Mouse (Mus musculus): ENCODE measurements around the gene Esf1. TPM values are rescaled to one million over a fixed set of nuclear protein-coding genes. Genes with fewer than 3 reads are reported as not detected.

Gene Esf1
- polyA plus RNA-seq, 1 experiment from 2014 or later: 29.1 TPM

DNA sequence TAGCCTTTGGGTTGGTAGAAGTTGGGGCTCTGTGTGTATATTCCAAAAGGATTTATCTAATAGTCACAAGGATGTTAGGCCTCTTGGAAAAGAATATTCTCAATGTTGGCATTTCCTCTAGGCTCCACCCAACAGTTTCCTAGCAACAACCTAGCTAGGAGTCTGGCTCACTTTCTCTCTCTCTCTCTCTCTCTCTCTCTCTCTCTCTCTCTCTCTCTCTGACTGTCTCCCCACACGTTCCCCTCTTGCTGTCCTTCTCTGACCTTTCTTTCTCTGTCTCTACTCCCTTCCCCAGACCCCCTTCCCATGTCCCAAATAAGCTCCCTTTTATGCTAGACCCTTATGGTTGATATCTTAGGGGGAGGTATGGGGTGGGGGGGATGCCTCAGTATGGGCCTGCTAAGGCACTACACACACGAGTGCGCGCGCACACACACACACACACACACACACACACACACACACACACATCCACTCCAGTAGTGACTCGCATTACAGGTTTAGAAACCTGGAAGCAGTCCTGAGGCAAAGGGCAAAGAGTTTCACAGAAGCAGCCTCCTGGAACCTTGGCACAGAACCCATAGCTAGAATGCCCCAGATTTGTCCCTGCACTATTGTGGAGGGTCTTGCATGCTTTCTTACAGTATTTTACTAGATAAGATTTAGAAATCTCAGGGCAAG, 91.6 kb downstream of the Esf1 start:
- H3K9ac ChIP-seq (ENCODE audit: low read length): no peak overlapping the region
- H3K4me1 ChIP-seq (ENCODE audit: control insufficient read depth, insufficient read depth, low read length): no peaks in the 10 kb centered on the region
- DNase-seq (ENCODE audit: low spot score, missing footprints): no peak
- H3K27ac ChIP-seq (ENCODE audit: low read depth, low read length): no peak overlapping the region
- no peak overlapping the region for H3K4me3 ChIP-seq (ENCODE audit: low read depth, low read length)
- no peaks in the 10 kb centered on the region for H3K9me3 ChIP-seq (ENCODE audit: control insufficient read depth, low read length)
- 61% methylated on average over 6 of the region's 6 CpGs for WGBS
- ATAC-seq (ENCODE audit: low FRiP score): no peak
- no peaks in the 10 kb centered on the region for H3K36me3 ChIP-seq (ENCODE audit: control insufficient read depth, insufficient read depth, low read length)
- H3K27me3 ChIP-seq (ENCODE audit: control insufficient read depth, insufficient read depth, low read length): no peaks in the 10 kb centered on the region
- H3K4me2 ChIP-seq: no peak overlapping the region

GRCm38 (mm10) chr2:140077476-140077875, 92.9 kb downstream of the Esf1 start:
- DNase-seq (ENCODE audit: low spot score, missing footprints) (no peak), ATAC-seq (ENCODE audit: low FRiP score) (no peak)
- Histone ChIP-seq H3K9ac (ENCODE audit: low read length) (no peak overlapping the region), H3K27ac (ENCODE audit: low read depth, low read length) (no peak overlapping the region), H3K4me1 (ENCODE audit: control insufficient read depth, insufficient read depth, low read length) (no peaks in the 10 kb centered on the region), H3K4me3 (ENCODE audit: low read depth, low read length) (no peak overlapping the region), H3K4me2 (no peak overlapping the region), H3K9me3 (ENCODE audit: control insufficient read depth, low read length) (no peaks in the 10 kb centered on the region), H3K27me3 (ENCODE audit: control insufficient read depth, insufficient read depth, low read length) (no peaks in the 10 kb centered on the region), H3K36me3 (ENCODE audit: control insufficient read depth, insufficient read depth, low read length) (no peaks in the 10 kb centered on the region)
- WGBS: 41% methylated on average over 1 of the region's 1 CpGs

- Histone ChIP-seq H3K27ac (ENCODE audit: low read depth, low read length) (no peak overlapping the region), H3K4me1 (ENCODE audit: control insufficient read depth, insufficient read depth, low read length) (no peaks in the 10 kb centered on the region), H3K4me2 (no peak overlapping the region), H3K9ac (ENCODE audit: low read length) (no peak overlapping the region), H3K9me3 (ENCODE audit: control insufficient read depth, low read length) (no peaks in the 10 kb centered on the region), H3K36me3 (ENCODE audit: control insufficient read depth, insufficient read depth, low read length) (no peaks in the 10 kb centered on the region), H3K27me3 (ENCODE audit: control insufficient read depth, insufficient read depth, low read length) (no peaks in the 10 kb centered on the region), H3K4me3 (ENCODE audit: low read depth, low read length) (no peak overlapping the region)
- DNase-seq (ENCODE audit: low spot score, missing footprints): no peak
- no peak for ATAC-seq (ENCODE audit: low FRiP score)
- 84% methylated on average over 3 of the region's 3 CpGs for WGBS
Measured at GRCm38 (mm10) chr2:140075150-140075549, 95.2 kb downstream of the Esf1 start.

Other genes with a start within 250 kb of the Esf1 start
- gene Tasp1, start 103.8 kb downstream of the Esf1 start, polyA plus RNA-seq (2014; fragmentation: Nextera tagmentation; extraction: Ambion mirVana): 14.8 and 16.8 TPM in 2 replicates
- not detected in 2 replicates for gene Gm17374, start 18.5 kb downstream of the Esf1 start, polyA plus RNA-seq (2014; fragmentation: Nextera tagmentation; extraction: Ambion mirVana)
- gene Ndufaf5, start 85 bp upstream of the Esf1 start, polyA plus RNA-seq (2014; fragmentation: Nextera tagmentation; extraction: Ambion mirVana): 32.3 and 32.4 TPM in 2 replicates
- gene Sel1l2, start 219.1 kb upstream of the Esf1 start, polyA plus RNA-seq (2014; fragmentation: Nextera tagmentation; extraction: Ambion mirVana): not detected in 2 replicates
- gene Macrod2, start 224.7 kb upstream of the Esf1 start, polyA plus RNA-seq (2014; fragmentation: Nextera tagmentation; extraction: Ambion mirVana): 45.8 and 45.9 TPM in 2 replicates

Measured in midbrain, embryonic 11.5 days (tissue).